Mouse (Mus musculus) heart, postnatal 14 days (tissue): ENCODE results near the gene Dennd5b. TPM values are rescaled to one million over a fixed set of nuclear protein-coding genes. Genes with fewer than 3 reads are reported as not detected.
"Not testable (repeated sequence)": the region's sequence is repeated elsewhere in the genome, so short reads cannot be mapped to it uniquely, and the experiment has no call there.

Experiments used
- DNase-seq, 2 experiments: peaks; one replicate each; pipeline ENCODE4 v3.0.0; 2021 to 2022
- intact Hi-C: fragments of 180-260 bp; cut with DNase I; formaldehyde crosslinking; loops from one replicate; pipeline ENCODE4 v1.15.1; 2025
- total RNA-seq, 2 experiments: library from RNA; stranded (reverse); gene quantifications; 2 replicates each; pipeline ENCODE4 v1.2.3; 2021

The Dennd5b gene
- total RNA-seq, 2 experiments from 2014 or later: 20.5 to 23.3 TPM

DNA sequence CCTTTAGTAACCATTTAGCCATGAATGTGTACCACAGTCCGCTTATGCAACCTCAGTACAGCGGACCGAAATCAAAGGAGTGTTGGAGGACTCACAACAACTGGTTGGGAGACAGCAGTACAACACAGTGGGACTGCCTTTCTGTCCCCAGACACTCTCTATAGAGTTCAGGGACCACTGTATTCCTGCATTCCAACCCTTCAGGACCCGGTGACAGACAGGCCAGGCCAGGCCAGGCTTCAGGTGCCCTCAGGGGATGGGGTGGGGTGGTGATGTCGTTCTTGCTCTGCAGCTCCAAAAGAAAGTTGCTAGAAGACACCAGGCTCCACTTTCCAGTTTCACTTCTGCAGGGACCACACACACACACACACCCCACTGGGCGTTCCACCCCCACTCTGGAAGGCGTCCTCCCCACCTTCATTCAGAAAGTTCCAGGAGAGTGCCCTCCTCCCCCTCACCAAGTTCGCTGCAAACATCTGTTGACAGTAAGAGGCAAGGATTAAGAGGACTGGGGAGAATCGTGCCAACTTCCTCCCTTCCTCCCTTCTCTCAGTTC, 130.0 kb downstream of the Dennd5b start:
- intact Hi-C loops: no loop called here
- DNase-seq: no peak

DNA sequence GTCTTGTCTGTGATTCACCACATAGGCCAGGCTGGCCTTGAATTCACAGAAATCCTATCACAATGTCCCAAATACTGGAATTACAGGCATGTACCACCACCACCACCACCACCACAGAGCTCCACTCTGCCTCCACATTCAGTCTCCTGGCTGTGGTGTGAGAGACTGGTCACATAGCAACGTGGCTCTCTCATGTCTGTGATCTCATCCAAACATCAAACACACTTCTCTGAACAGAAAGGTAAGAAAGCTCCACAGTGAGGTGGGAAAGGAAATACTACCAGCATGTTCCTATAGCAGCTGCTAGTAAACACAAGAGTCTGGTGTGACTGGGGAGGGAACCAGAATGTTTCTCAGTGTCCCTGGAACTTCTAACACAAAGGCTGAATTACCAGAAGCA, 140.2 kb downstream of the Dennd5b start:
- intact Hi-C loops: no loop called here
- DNase-seq: no peak

DNA sequence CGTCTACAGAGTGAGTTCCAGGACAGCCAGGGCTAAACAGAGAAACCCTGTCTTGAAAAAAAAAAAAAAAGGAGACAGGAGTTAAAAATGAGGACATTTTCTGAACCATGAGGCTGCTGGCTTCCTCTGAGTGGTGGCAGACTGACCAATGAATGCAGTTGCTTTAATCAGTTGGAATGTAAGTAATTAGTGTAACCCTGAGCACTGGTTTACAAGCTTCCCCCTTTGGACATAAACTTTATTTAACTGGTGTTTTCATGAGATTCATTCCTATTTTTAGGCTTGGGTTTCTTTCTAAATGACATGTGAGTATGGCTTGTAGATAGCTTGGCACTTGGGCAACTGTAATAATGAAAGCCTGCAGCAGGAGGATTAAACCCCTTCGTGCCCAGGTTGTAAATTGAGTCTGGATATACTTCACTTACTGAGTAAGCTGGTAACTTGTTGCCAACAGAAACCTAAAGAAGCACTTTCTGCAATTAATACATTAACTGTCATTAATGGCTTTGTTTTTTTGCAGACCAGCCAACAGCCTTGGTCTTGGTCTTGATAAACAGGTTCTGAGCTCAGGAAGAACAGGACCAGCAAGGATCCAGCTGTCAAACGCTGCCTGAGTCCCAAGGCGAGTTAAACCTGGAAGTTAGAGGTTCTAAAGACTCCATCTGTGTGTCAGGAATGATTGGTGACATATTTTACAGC, 141.8 kb downstream of the Dennd5b start:
- intact Hi-C loops: no loop called here
- DNase-seq: no peak

DNA sequence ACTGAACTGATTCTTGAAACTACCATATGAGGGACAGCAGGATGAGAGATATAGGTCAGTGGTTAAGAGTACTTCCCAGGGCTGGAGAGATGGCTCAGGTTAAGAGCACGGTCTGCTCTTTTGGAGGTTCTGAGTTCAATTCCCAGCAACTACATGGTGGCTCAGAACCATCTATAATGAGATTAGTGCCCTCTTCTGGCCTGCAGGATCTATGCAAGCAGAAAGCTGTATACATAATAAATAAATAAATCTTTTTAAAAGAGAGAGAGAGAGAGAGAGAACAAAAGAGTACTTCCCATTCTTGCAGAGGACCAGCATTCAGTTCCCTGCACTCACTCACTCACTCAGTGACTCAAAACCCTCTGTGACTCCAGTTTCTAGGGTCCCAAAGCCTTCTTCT, 142.8 kb downstream of the Dennd5b start:
- no peak for DNase-seq
- intact Hi-C loops: no loop called here

DNA sequence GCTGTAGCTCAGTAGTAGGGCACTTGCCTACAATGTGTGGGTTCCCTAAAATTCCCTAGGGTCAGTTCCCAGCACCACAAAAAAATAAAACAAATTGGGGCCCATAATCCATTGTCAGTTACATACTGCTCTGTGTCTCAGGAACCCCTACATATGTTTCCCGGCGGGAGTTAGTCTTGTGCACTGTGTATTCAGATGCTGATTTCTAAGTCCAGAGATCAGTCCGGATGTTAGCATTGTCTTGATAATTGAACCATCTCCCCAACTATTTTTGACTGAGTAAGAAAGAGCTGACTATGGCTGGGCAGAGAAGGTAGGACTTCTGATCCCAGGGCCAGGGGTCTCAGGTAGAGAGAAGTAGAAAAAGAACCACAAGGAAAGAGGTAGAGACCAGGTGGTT, 144.4 kb downstream of the Dennd5b start:
- no peak for DNase-seq
- intact Hi-C loops: no loop called here

DNA sequence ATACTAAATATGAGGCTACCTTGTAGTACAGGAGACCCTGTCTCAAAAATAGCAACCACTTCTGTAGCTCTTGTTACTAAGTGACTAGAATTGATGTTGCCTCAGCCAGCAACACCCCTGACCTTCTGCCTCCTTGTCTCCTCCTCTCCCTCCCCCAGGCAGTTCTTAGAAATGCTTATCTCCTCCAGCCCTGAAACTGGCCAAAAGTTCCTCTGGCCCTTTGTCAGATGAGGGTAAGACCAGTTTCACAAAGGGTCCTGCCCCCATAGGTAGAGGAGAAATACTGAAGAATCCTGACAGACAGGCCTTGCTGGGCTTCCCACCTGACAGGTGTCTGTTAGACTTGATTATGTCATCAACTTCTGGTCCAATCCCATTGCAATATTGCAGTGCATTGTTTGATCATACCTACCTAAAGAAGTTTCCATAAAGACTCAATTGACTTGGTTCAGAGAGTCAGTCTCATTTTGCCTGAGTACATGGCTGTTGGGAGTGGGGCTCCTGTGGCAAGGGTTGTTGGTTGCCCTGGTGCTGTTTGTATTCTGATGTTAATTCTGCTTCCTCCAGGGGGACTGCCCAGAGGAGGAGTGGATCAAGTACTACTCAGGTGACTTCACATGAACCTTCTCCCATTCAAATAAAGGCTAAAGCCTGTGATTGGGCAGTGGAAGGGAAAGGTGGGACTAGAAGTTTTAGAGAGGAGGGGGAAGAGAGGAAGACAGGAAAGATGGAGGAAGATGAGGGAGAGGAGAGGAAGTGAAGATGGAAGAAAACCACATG, 145.6 kb downstream of the Dennd5b start:
- intact Hi-C loops: no loop called here
- DNase-seq: no peak

DNA sequence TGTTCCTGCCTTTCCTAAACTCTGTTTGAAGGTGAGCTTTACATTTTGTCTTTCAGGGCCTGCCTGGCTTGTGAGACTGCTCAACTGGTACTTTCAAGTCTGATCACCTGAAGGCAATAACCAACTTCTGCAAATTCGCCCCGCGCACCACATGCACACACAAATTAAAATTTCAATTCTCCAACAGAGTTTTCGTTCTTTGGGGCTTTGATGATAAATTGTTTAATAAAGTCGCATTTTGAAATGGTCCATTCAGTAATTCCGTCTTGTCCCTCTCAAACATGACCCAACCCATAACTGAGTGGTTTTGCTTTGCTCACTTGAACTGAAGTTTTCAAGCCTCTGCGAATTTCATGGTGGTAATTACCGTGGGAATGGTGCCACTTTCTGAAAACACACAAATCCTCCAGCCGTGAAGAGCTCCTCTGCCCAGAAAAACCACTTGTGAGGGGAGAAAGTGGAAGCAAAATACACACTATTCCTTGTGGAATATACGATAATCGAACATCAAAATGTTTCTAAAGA, 154.5 kb downstream of the Dennd5b start:
- DNase-seq: no peak
- intact Hi-C loops: loop anchor here (5.0 kb wide), 1 partner anchor 155 kb away; the partner anchor contains the start of gene Dennd5b

DNA sequence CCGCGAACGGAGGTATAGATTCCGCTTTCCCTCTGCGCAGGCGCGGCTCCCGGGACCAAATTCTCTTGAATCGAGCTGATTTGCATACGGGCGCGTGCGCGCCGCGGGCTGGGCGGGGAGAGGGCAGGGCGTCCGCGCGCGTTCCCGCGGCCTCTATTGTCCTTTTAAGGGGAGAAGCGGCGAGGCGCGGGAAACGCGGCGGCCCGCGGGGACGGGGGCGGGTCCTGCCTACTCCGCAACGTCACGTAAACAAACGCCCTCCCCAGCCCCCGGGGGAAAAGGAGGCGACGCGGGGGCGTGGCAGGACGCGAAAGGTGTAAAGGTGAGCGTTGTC, 155.1 kb downstream of the Dennd5b start, which contains the start of gene Sinhcaf:
TSS of gene Sinhcaf (minus strand) at position 59 of the 334 bp plus-strand sequence.
- intact Hi-C loops: loop anchor here (5.0 kb wide), 1 partner anchor 156 kb away; the partner anchor contains the start of gene Dennd5b
- peak; percentile 97 to 99 for DNase-seq

DNA sequence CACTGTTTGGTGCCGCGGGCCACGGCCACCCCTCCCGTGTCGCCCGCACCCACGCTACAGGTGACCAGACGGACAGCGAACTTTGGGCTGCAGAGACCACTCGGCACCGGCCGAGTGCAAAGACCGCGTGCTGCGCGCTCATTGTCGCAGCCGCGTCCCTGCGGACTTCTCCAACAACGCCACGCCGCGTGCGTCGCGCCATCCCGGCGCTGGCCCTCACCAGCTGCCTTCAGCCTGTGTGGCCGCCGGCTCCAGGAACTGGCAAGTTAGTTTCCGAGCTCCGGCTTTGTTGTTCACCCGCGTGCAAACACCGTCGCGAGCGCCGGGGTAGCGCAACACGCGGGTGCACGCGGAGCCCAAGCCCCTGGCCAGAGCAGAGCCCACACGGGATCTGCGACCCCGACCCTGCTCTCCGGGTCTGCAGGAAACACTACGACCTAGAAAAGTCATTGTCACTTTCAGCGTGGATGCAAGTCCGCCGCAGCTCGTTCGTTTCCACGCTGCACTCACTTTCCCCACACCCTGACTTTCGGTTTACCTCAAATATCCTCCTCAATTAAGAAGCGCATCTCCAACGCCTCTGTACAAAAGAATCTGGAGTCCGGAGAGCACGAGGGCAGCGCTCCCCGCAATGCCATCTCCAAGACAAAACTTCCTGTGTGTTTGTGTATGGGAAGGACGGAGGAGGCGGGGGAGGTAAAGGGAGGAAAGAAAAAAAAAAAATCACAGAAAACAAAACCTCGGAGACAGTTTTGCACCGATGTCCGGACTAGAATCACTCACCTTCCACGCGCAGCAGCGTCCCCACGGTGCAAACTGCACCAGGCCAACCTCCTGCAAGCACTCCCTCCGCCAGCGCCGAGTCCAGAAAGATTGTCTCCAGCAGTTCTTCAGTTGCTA, 155.7 kb downstream of the Dennd5b start:
- intact Hi-C loops: loop anchor here (5.0 kb wide), 1 partner anchor 157 kb away; the partner anchor contains the start of gene Dennd5b
- peak; percentile 42 to 52 for DNase-seq

DNA sequence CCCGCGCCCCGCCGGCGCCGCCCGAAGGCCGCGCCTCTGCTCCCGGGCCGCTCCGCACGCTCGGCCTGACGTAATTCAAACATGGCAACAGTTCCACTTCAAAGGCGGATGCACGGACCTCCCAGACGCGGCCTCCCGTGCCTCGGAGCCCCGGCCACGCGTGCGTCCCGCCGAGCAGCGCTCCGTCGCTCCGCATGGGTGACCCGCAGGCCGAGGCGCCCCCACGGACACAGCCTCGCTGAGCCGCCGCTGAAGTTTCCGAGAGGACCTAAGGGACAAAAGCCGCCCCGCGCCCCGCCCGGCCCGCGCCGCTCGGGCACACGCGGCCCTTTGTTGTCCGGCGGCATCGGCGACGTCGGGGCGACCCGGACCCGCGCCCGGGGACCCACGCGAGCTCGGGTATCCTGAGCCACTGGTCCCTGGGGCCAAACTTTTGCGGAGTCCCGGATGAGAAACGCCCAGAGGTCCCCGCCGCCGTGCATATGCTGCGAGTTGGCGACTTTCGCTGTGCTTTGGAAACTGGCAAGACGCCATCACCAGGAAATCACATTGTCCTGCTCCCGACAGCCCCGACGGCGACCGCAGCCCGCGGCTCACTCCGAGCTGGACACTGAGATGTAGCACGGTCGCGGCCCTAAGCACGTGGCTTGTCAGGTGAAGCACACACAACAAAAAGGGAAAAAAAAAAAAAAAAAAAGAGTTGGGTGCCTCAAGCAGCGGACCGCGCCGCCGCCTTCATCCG, 156.5 kb downstream of the Dennd5b start:
- peak; percentile 68 to 70 for DNase-seq
- intact Hi-C loops: loop anchor here (5.0 kb wide), 2 partner anchors 48 to 157 kb away; partner anchors contain the start of genes Caprin2 and Dennd5b

DNA sequence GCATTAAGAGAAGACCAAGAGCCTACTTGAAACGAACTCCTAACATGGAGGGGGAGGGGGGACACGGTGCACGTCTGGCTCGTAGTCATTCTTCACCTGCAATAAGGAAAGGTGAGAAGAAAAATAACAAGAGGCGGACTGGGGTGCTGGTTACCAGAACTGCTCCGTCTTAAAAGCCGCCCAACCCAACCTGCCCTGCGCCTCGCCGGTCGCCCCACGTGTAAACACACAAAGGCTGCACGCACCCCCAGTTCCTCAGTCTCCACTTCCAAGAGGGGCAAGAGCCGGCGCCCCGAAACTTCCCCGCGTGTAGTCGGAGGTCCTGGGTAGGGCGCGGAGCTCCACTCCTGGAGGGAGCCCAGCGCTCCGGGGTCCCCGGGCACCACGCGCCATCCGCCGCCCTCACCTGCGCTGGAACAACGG, 157.1 kb downstream of the Dennd5b start:
- DNase-seq: no peak
- intact Hi-C loops: loop anchor here (5.0 kb wide), 1 partner anchor 47 kb away; the partner anchor contains the start of gene Caprin2

DNA sequence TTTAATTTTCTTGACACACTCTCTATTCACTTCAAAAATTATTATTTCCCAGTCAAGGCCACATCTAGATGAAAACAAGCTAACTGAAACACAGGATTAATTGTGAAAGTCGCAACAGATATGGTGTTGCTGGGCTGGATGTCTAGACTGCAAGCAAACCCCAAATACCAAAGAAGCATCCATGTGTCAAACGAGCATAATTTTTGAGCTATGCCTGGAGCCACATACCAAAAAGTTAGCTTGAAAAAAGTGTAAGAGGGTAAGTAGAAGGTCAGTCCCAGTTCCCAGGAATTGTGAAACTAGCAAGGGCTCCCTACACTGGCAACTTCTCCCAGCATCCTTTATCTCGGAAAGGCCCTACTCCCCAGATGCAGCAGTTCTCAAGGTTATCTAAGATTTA, 157.8 kb downstream of the Dennd5b start:
- intact Hi-C loops: loop anchor here (5.0 kb wide), 1 partner anchor 46 kb away; the partner anchor contains the start of gene Caprin2
- DNase-seq: no peak

DNA sequence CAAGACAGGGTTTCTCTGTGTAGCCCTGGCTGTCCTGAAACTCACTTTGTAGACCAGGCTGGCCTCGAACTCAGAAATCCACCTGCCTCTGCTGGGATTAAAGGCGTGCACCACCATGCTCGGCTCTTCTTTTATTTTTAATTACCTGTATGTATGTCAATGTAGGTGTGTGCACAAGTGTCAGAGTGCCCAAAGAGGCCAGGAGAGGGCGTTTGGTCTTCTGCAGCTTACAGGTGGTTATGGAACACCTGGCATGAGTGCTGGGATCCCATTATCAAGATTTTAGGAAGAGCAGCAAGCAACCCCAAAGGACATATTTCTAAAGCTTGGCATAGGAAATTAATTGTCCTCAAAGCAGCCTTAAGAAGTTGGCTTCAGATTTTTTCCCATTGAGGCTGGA, 159.1 kb downstream of the Dennd5b start:
- intact Hi-C loops: loop anchor here (5.0 kb wide), 1 partner anchor 45 kb away; the partner anchor contains the start of gene Caprin2
- no peak for DNase-seq

DNA sequence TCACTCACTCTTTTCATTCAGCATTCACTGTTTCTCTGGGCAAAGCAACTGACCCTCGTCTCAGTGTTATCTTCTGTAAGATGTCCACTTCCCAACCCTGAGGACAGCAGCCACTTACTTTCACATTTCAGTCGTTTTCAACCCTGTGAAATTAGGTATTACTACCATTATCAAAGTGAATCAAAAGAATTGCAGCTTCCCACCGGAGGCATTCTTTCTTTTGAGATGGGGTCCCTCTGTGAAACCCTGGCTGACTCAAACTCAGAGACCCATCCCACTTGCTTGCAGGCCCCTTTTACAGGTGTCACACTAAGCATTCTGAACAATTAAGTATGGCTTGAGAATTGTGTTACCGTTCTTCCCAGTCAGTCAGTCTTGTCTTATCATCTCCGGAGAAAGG, 159.6 kb downstream of the Dennd5b start:
- intact Hi-C loops: loop anchor here (5.0 kb wide), 1 partner anchor 45 kb away; the partner anchor contains the start of gene Caprin2
- no peak for DNase-seq

DNA sequence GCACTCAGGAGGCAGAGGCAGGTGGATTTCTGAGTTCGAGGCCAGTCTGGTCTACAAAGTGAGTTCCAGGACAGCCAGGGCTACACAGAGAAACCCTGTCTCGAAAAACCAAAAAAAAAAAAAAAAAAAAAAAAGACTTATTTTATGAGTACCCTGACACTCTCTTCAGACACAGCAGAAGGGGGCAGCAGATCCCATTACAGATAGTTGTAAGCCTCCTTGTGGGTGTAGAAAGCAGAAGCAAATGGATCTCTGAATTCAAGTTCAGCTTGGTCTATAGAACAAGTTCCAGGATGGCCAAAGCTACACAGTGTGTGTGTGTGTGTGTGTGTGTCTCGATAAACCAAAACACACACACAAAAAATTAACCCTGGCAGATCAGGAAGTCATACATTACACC, 161.1 kb downstream of the Dennd5b start:
- intact Hi-C loops: loop anchor here (5.0 kb wide), 1 partner anchor 43 kb away; the partner anchor contains the start of gene Caprin2
- DNase-seq: not testable (repeated sequence)
